Mouse (Mus musculus): ENCODE data around the gene Rab30.

DNA sequence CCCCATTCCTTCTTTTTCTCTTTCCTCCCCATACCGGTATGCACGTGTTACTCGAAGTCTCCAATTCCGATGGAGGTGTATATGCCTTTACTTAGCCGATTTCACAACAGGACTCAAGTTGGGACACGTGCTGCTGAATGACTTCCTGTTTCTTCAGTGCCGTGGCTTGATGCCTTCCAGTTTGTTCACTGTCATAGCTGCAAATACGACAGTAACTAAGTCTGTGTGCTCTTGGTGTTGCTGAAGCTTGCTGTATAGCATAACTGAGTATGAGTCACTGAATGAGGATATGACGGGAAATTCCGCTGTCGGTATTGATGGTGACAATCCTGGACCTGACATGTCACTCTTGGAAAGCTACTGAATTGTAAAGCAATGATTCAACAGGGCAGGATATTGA lies 95.8 kb downstream of the Rab30 start:
- TF ChIP-seq CTCF (IDR thresholded peaks at IDR 0.05; ENCODE audit: control insufficient read depth, insufficient read depth, insufficient read length), result no peak
- no peak for TF ChIP-seq MAX (IDR thresholded peaks at IDR 0.05)
- TF ChIP-seq USF1 (IDR thresholded peaks at IDR 0.05; ENCODE audit: low read depth), result no peak
- TF ChIP-seq MYOG (IDR thresholded peaks at IDR 0.05; ENCODE audit: control insufficient read depth, extremely low read depth, insufficient read length), result no peak

Data from C2C12 (cell line).